ENCODE assay signal across 8 mouse cellular contexts in genomic region chr1:152386188-152386835, GRCm38 (mm10). TPM values are rescaled to one million over a fixed set of nuclear protein-coding genes. Genes with fewer than 3 reads are reported as not detected.
DNase-seq lines count a peak whose midpoint lies in the region; ATAC-seq and TF ChIP-seq lines count a peak whose summit lies in the region.

TSS of gene Tsen15 (minus strand) at chr1:152386688.

- H3K36me3 ChIP-seq in hindbrain, embryonic 10.5 days = peaks cover 7% of the 10 kb centered on the region; the same call in 1 of the 2 replicates
- peaks cover 3% of the 10 kb centered on the region; the same call in 1 of the 2 replicates for H3K36me3 ChIP-seq in lung, embryonic 16.5 days (ENCODE audit: control insufficient read depth, insufficient read depth, low read length)
- H3K36me3 ChIP-seq in thymus, adult 2 months (ENCODE audit: control insufficient read depth, insufficient read depth, low read length) = no peaks in the 10 kb centered on the region

- H3K9ac ChIP-seq in lung, embryonic 16.5 days (ENCODE audit: low read length) = peak within 1 kb of the TSS; percentile 89

- under 1% methylated on average over 57 of the region's 57 CpGs for WGBS in hindbrain, embryonic 10.5 days
- WGBS in lung, embryonic 16.5 days = 0% methylated on average over 57 of the region's 57 CpGs
- WGBS in thymus, adult 2 months = under 1% methylated on average over 57 of the region's 57 CpGs

- no peaks in the 10 kb centered on the region for H3K9me3 ChIP-seq in hindbrain, embryonic 10.5 days
- no peaks in the 10 kb centered on the region for H3K9me3 ChIP-seq in lung, embryonic 16.5 days (ENCODE audit: control insufficient read depth, low read length)

- no peak for TF ChIP-seq CTCF in thymus, adult 2 months (IDR thresholded peaks at IDR 0.05; ENCODE audit: borderline replicate concordance, control insufficient read depth, extremely low read depth, insufficient read depth, low read length, poor library complexity)

- H3K4me2 ChIP-seq in lung, embryonic 16.5 days (ENCODE audit: low read depth, low read length) = peak within 1 kb of the TSS; percentile 72

- 0 out of 2 replicates have a peak, but pooled peaks have one; percentile 31 for TF ChIP-seq POLR2A in thymus, adult 2 months (IDR thresholded peaks at IDR 0.05; ENCODE audit: control insufficient read depth, extremely low read depth, insufficient read depth, low read length, poor library complexity)

- H3K4me3 ChIP-seq in hindbrain, embryonic 10.5 days = peak within 1 kb of the TSS; percentile 87
- peak within 1 kb of the TSS; percentile 91 for H3K4me3 ChIP-seq in lung, embryonic 16.5 days (ENCODE audit: low read length)
- peak within 1 kb of the TSS; percentile 99 for H3K4me3 ChIP-seq in thymus, adult 2 months (ENCODE audit: control insufficient read depth, insufficient read depth, low read length)

- DNase-seq in Muller cell, postnatal 12 days (ENCODE audit: inconsistent ontology term) = peak; percentile 87
- peak; percentile 88 for DNase-seq in cerebellum, adult 9-11 months
- DNase-seq in frontal cortex, adult 2 months (ENCODE audit: extremely low spot score in 1 of 2, low spot score in 1 of 2) = peak; percentile 49 to 91
- peak; percentile 77 for DNase-seq in hindbrain, embryonic 10.5 days (ENCODE audit: low spot score)
- peak; percentile 79 for DNase-seq in layer of hippocampus, adult 9-11 months
- peak; percentile 70 for DNase-seq in ovary, adult 18-20 months (ENCODE audit: low spot score)
- peak; percentile 84 for DNase-seq in thymus, adult 2 months

- peak; percentile 99 for ATAC-seq in lung, embryonic 16.5 days (ENCODE audit: low read depth)

- H3K4me1 ChIP-seq in hindbrain, embryonic 10.5 days (replicated peaks) = peaks cover 3% of the 10 kb centered on the region; the same call in 1 of the 2 replicates
- 0 out of 2 replicates have a peak, but pooled peaks cover 3% of the 10 kb centered on the region for H3K4me1 ChIP-seq in lung, embryonic 16.5 days (replicated peaks; ENCODE audit: control insufficient read depth, insufficient read depth, low read length)
- no peaks in the 10 kb centered on the region for H3K4me1 ChIP-seq in thymus, adult 2 months (replicated peaks; ENCODE audit: control insufficient read depth, insufficient read depth, low read length)

- no peaks in the 10 kb centered on the region for H3K27me3 ChIP-seq in hindbrain, embryonic 10.5 days (ENCODE audit: insufficient read depth, poor library complexity, severe bottlenecking)
- no peaks in the 10 kb centered on the region for H3K27me3 ChIP-seq in lung, embryonic 16.5 days (ENCODE audit: control insufficient read depth, insufficient read depth, low read depth, low read length)
- H3K27me3 ChIP-seq in thymus, adult 2 months (ENCODE audit: control insufficient read depth, insufficient read depth, low read length) = no peaks in the 10 kb centered on the region

- H3K27ac ChIP-seq in hindbrain, embryonic 10.5 days = peak within 1 kb of the TSS; percentile 87
- peak within 1 kb of the TSS; percentile 30; the same call in 1 of the 2 replicates for H3K27ac ChIP-seq in lung, embryonic 16.5 days (ENCODE audit: low read length)
- H3K27ac ChIP-seq in thymus, adult 2 months (ENCODE audit: control insufficient read depth, insufficient read depth, low read length) = no peak within 1 kb of the TSS

RNA-seq across cellular contexts. Expression of gene Tsen15, which starts in this region (rescaled TPM):
- polyA plus RNA-seq in frontal cortex, adult 2 months (2012; rRNA removed) = 43.5 and 48.5 TPM in 2 replicates
- polyA plus RNA-seq in hindbrain, embryonic 10.5 days (2016; fragmentation: Nextera tagmentation; extraction: Ambion mirVana) = 49.9 and 64.4 TPM in 2 replicates
- 70.0 and 74.9 TPM in 2 replicates for polyA plus RNA-seq in lung, embryonic 16.5 days (2015; fragmentation: Nextera tagmentation; extraction: Ambion mirVana)
- 13.5 and 15.7 TPM in 2 replicates for polyA plus RNA-seq in thymus, adult 2 months (2012; rRNA removed)
